Mouse (Mus musculus) hematopoietic multipotent progenitor cell, adult 10-12 weeks (in vitro differentiated cells): ENCODE results near the gene Pacsin1. TPM values are rescaled to one million over a fixed set of nuclear protein-coding genes. Genes with fewer than 3 reads are reported as not detected.

Experiments
- polyA plus RNA-seq: library from polyadenylated mRNA; stranded (reverse); fragments of >175 nt; gene quantifications from 2 replicates; pipeline ENCODE4 v1.2.3, GENCODE M21; 2012; ENCODE audit warnings: low replicate concordance

Pacsin1 gene
- polyA plus RNA-seq = 56.1 and 98.6 TPM in 2 replicates

GRCm38 (mm10) chr17:27655089-27656010, at the start of gene Pacsin1:
Gene Pacsin1 (plus strand): TSS chr17:27655509.

GRCm38 (mm10) chr17:27623360-27624326, 31.7 kb upstream of the Pacsin1 start, which contains the start of gene Nudt3:
Gene Nudt3 (minus strand): TSS chr17:27623495.

GRCm38 (mm10) chr17:27634871-27635574, 20.3 kb upstream of the Pacsin1 start, which contains the start of gene RPS10-NUDT3:
Gene RPS10-NUDT3 (minus strand): TSS chr17:27635222.

DNA sequence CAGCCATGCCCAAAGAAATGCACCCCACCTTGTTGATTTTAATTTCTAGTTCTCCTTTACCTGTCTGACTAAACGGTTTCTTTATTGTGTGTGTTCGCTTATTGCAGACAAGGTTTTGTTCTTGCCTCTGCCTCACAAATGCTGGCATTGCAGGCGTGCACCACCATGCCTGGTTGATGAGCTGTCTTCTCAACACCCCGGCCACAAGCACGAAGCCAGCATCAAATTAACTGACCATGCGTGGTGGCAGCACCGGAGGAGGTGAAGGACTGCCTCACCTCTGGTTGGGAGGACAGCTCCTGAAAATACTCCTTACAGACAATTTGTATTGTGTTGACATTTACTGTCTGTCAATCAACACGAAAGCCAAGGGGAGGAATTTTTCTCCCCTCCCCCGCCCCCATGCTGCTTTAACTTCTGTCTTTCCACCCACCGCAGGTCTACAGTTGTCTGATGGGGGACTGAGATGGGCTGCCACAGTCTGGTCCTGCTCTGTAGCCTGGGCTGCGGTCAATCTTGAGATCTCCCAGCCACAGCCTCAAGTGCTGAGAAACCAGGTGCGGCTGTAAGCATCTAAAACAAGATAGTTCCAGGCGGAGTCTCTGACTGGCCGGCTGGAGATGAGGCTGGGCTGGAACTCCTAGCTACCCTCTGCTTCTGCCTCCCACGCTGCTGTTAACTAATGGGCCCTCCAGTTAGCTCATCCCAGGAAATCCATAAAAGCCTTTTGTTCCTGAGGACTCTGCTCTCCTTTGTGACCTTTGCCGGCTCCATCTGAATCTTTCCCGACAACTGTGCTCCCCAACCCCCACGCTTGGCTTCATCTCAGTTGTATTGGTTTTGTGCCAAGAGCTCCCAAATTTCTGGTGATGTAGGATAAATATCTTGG, 18.9 kb upstream of the Pacsin1 start, which contains the start of gene Rps10:
Gene Rps10 (minus strand): TSS at position 538 of the 889 bp plus-strand sequence.

GRCm38 (mm10) chr17:27728770-27729169, 73.5 kb downstream of the Pacsin1 start, which contains the start of gene Spdef:
Gene Spdef (minus strand): TSS chr17:27728955.

Other genes starting within 250 kb of the Pacsin1 start
- gene Grm4, start 134.1 kb upstream of the Pacsin1 start, polyA plus RNA-seq = 0.52 and 0.98 TPM in 2 replicates
- gene Hmga1, start 99.0 kb upstream of the Pacsin1 start, polyA plus RNA-seq = 179 and 599 TPM in 2 replicates
- gene AI413582, start 89.8 kb upstream of the Pacsin1 start, polyA plus RNA-seq = 184 and 225 TPM in 2 replicates
- gene Nudt3, start 32.0 kb upstream of the Pacsin1 start, polyA plus RNA-seq = 85.6 and 145 TPM in 2 replicates
- not detected in 2 replicates for gene RPS10-NUDT3, start 20.3 kb upstream of the Pacsin1 start, polyA plus RNA-seq
- 1,585 and 3,956 TPM in 2 replicates for gene Rps10, start 18.8 kb upstream of the Pacsin1 start, polyA plus RNA-seq
- not detected in 2 replicates for gene Spdef, start 73.4 kb downstream of the Pacsin1 start, polyA plus RNA-seq
- 56.6 and 64.9 TPM in 2 replicates for gene D17Wsu92e, start 165.1 kb downstream of the Pacsin1 start, polyA plus RNA-seq
- gene Snrpc, start 182.6 kb downstream of the Pacsin1 start, polyA plus RNA-seq = 207 and 370 TPM in 2 replicates
- 2.9 and 11.9 TPM in 2 replicates for gene Uhrf1bp1, start 200.9 kb downstream of the Pacsin1 start, polyA plus RNA-seq